ENCODE assay signal across 29 mouse cellular contexts in genomic region chr6:115615983-115616382, GRCm38 (mm10). TPM values are rescaled to one million over a fixed set of nuclear protein-coding genes. Genes with fewer than 3 reads are reported as not detected.
DNase-seq lines count a peak whose midpoint lies in the region; ATAC-seq and TF ChIP-seq lines count a peak whose summit lies in the region.
"Had no signal": no experiment of that assay in that cellular context is flagged by ENCODE, and none has a peak within 500 bp of the region (broad histone marks: within the 10 kb centered on the region; RNA-seq: fewer than 3 reads in every experiment).

No protein-coding gene starts in this region.

- H3K27ac ChIP-seq in hindbrain, postnatal 0 days, result no peak overlapping the region
- no peak overlapping the region for H3K27ac ChIP-seq in hindbrain, embryonic 11.5 days (ENCODE audit: low read depth, low read length)
- no peak overlapping the region for H3K27ac ChIP-seq in lung, postnatal 0 days (ENCODE audit: low read length)
- H3K27ac ChIP-seq in olfactory bulb, adult 2 months (ENCODE audit: insufficient read depth, low read depth, low read length), result peak overlapping the region; percentile 22
- no peak overlapping the region for H3K27ac ChIP-seq in forebrain, embryonic 11.5 days (ENCODE audit: low read depth, low read length)
- H3K27ac ChIP-seq: hindbrain, embryonic 13.5 days; kidney, embryonic 15.5 days; liver, embryonic 13.5 days; neural tube, embryonic 15.5 days had no signal

- H3K9me3 ChIP-seq in hindbrain, postnatal 0 days (ENCODE audit: low read length), result no peaks in the 10 kb centered on the region
- H3K9me3 ChIP-seq in hindbrain, embryonic 11.5 days (ENCODE audit: control insufficient read depth, low read length), result no peaks in the 10 kb centered on the region
- no peaks in the 10 kb centered on the region for H3K9me3 ChIP-seq in lung, postnatal 0 days (ENCODE audit: low read length)
- no peaks in the 10 kb centered on the region for H3K9me3 ChIP-seq in forebrain, embryonic 11.5 days (ENCODE audit: control insufficient read depth, low read length)
- H3K9me3 ChIP-seq: G1E; hindbrain, embryonic 13.5 days; kidney, embryonic 15.5 days; liver, embryonic 13.5 days; neural tube, embryonic 15.5 days had no signal

- no peaks in the 10 kb centered on the region for H3K4me1 ChIP-seq in hindbrain, postnatal 0 days (ENCODE audit: insufficient read depth, low read length)
- no peaks in the 10 kb centered on the region for H3K4me1 ChIP-seq in hindbrain, embryonic 11.5 days (replicated peaks; ENCODE audit: control insufficient read depth, insufficient read depth, low read length)
- H3K4me1 ChIP-seq in lung, postnatal 0 days (ENCODE audit: insufficient read depth, low read depth, low read length), result no peaks in the 10 kb centered on the region
- peaks cover 7% of the 10 kb centered on the region for H3K4me1 ChIP-seq in olfactory bulb, adult 2 months (ENCODE audit: control insufficient read depth, insufficient read depth, low read length)
- no peaks in the 10 kb centered on the region for H3K4me1 ChIP-seq in forebrain, embryonic 11.5 days (replicated peaks; ENCODE audit: control insufficient read depth, insufficient read depth, low read length)
- H3K4me1 ChIP-seq: hindbrain, embryonic 13.5 days; kidney, embryonic 15.5 days; liver, embryonic 13.5 days; neural tube, embryonic 15.5 days had no signal

- H3K9ac ChIP-seq in hindbrain, postnatal 0 days (replicated peaks; ENCODE audit: low read length), result no peak overlapping the region
- H3K9ac ChIP-seq in hindbrain, embryonic 11.5 days (ENCODE audit: low read depth, low read length), result no peak overlapping the region
- no peak overlapping the region for H3K9ac ChIP-seq in lung, postnatal 0 days (replicated peaks; ENCODE audit: low read depth)
- H3K9ac ChIP-seq in forebrain, embryonic 11.5 days (ENCODE audit: low read length), result no peak overlapping the region
- H3K9ac ChIP-seq: hindbrain, embryonic 13.5 days; kidney, embryonic 15.5 days; liver, embryonic 13.5 days; neural tube, embryonic 15.5 days had no signal

- TF ChIP-seq CTCF in hindbrain, postnatal 0 days (IDR thresholded peaks at IDR 0.05; ENCODE audit: low read depth), result 0 out of 2 replicates have a peak, but pooled peaks have one; percentile 8
- TF ChIP-seq CTCF in lung, postnatal 0 days (IDR thresholded peaks at IDR 0.05), result peak; percentile 19
- TF ChIP-seq CTCF in olfactory bulb, adult 2 months (IDR thresholded peaks at IDR 0.05; ENCODE audit: insufficient read depth, low read depth, low read length), result no peak

- no peak overlapping the region for H3K4me3 ChIP-seq in hindbrain, postnatal 0 days (ENCODE audit: low read length)
- no peak overlapping the region for H3K4me3 ChIP-seq in hindbrain, embryonic 11.5 days (ENCODE audit: low read depth, low read length)
- H3K4me3 ChIP-seq in lung, postnatal 0 days (ENCODE audit: low read depth, low read length), result no peak overlapping the region
- H3K4me3 ChIP-seq in olfactory bulb, adult 2 months (ENCODE audit: insufficient read depth, low read depth, low read length), result no peak overlapping the region
- H3K4me3 ChIP-seq in forebrain, embryonic 11.5 days (ENCODE audit: low read depth, low read length), result no peak overlapping the region
- H3K4me3 ChIP-seq: hindbrain, embryonic 13.5 days; kidney, embryonic 15.5 days; liver, embryonic 13.5 days; neural tube, embryonic 15.5 days had no signal

- no peak for TF ChIP-seq EP300 in lung, postnatal 0 days (IDR thresholded peaks at IDR 0.05)

- 83% methylated on average over 3 of the region's 3 CpGs for WGBS in hindbrain, postnatal 0 days
- 92% methylated on average over 3 of the region's 3 CpGs for WGBS in hindbrain, embryonic 11.5 days
- 72% methylated on average over 3 of the region's 3 CpGs for WGBS in lung, postnatal 0 days
- 76% methylated on average over 3 of the region's 3 CpGs for WGBS in olfactory bulb, adult 2 months
- 90% methylated on average over 3 of the region's 3 CpGs for WGBS in forebrain, embryonic 11.5 days

- H3K4me2 ChIP-seq in hindbrain, postnatal 0 days (ENCODE audit: low read depth, low read length), result no peak overlapping the region
- no peak overlapping the region for H3K4me2 ChIP-seq in hindbrain, embryonic 11.5 days (replicated peaks; ENCODE audit: low read depth, low read length)
- H3K4me2 ChIP-seq in lung, postnatal 0 days (replicated peaks; ENCODE audit: low read depth, low read length), result no peak overlapping the region
- H3K4me2 ChIP-seq in forebrain, embryonic 11.5 days (ENCODE audit: low read depth, low read length, severe bottlenecking), result no peak overlapping the region
- H3K4me2 ChIP-seq: heart, embryonic 11.5 days; hindbrain, embryonic 13.5 days; kidney, embryonic 15.5 days; liver, embryonic 13.5 days; neural tube, embryonic 15.5 days had no signal

- TF ChIP-seq POLR2A in olfactory bulb, adult 2 months (IDR thresholded peaks at IDR 0.05; ENCODE audit: insufficient read depth, low read depth, low read length), result no peak

- no peaks in the 10 kb centered on the region for H3K27me3 ChIP-seq in hindbrain, postnatal 0 days (ENCODE audit: insufficient read depth, low read length)
- H3K27me3 ChIP-seq in hindbrain, embryonic 11.5 days (ENCODE audit: control insufficient read depth, insufficient read depth, low read length), result no peaks in the 10 kb centered on the region
- no peaks in the 10 kb centered on the region for H3K27me3 ChIP-seq in lung, postnatal 0 days (replicated peaks; ENCODE audit: insufficient read depth, low read length)
- H3K27me3 ChIP-seq in forebrain, embryonic 11.5 days (ENCODE audit: control insufficient read depth, insufficient read depth, low read length), result no peaks in the 10 kb centered on the region
- H3K27me3 ChIP-seq: hindbrain, embryonic 13.5 days; kidney, embryonic 15.5 days; liver, embryonic 13.5 days; neural tube, embryonic 15.5 days had no signal

- ATAC-seq in hindbrain, postnatal 0 days, result no peak
- ATAC-seq in hindbrain, embryonic 11.5 days (ENCODE audit: low FRiP score), result no peak
- no peak for ATAC-seq in lung, postnatal 0 days
- no peak for ATAC-seq in forebrain, embryonic 11.5 days (replicated peaks; ENCODE audit: low FRiP score)
- ATAC-seq: forebrain, embryonic 14.5 days had no signal

- no peak for DNase-seq in hindbrain, postnatal 0 days (ENCODE audit: low spot score)
- DNase-seq in hindbrain, embryonic 11.5 days (ENCODE audit: low spot score), result no peak
- DNase-seq in lung, postnatal 0 days (ENCODE audit: low spot score), result no peak
- DNase-seq in lung, postnatal 36 days, result no peak
- DNase-seq in MN1 (ENCODE audit: low spot score), result peak; percentile 36
- DNase-seq in neural tube, embryonic 10.5 days (ENCODE audit: extremely low spot score, low spot score), result no peak
- no peak for DNase-seq in forebrain, embryonic 11.5 days (ENCODE audit: low spot score)
- DNase-seq: adrenal gland, adult 2 months; cerebellum, adult 2 months; cerebellum, postnatal 14 days; gastrocnemius, postnatal 25 days; heart, adult 11 months; heart, postnatal 36 days; kidney, adult 18-20 months; kidney, postnatal 36 days; layer of hippocampus, postnatal 36 days; left cerebral cortex, postnatal 4 days; liver, embryonic 13.5 days; lung, adult 2 months; spleen, adult 18-20 months; thymus, adult 18-20 months; thymus, postnatal 36 days had no signal

- H3K36me3 ChIP-seq in hindbrain, postnatal 0 days (ENCODE audit: insufficient read depth, low read length), result peaks cover 86% of the 10 kb centered on the region
- H3K36me3 ChIP-seq in hindbrain, embryonic 11.5 days (ENCODE audit: control insufficient read depth, insufficient read depth, low read length), result peaks cover 24% of the 10 kb centered on the region
- peaks cover 55% of the 10 kb centered on the region for H3K36me3 ChIP-seq in lung, postnatal 0 days (ENCODE audit: insufficient read depth, low read length)
- peaks cover 32% of the 10 kb centered on the region for H3K36me3 ChIP-seq in forebrain, embryonic 11.5 days (ENCODE audit: control insufficient read depth, insufficient read depth, low read length)

RNA-seq across cellular contexts. Expression of gene Mkrn2, which starts 14.3 kb away (rescaled TPM):
- 25.2 and 29.4 TPM in 2 replicates for total RNA-seq in hindbrain, postnatal 0 days (2014; rRNA removed)
- polyA plus RNA-seq in hindbrain, postnatal 0 days (2015; fragmentation: Nextera tagmentation; extraction: Ambion mirVana), result 37.4 and 40.6 TPM in 2 replicates
- polyA plus RNA-seq in hindbrain, embryonic 11.5 days (2014; fragmentation: Nextera tagmentation; extraction: Ambion mirVana), result 19.6 and 28.6 TPM in 2 replicates
- polyA plus RNA-seq in lung, postnatal 0 days (2015; fragmentation: Nextera tagmentation; extraction: Ambion mirVana), result 18.8 and 21.3 TPM in 2 replicates
- polyA plus RNA-seq in olfactory bulb, adult 2 months (2012; ENCODE audit: insufficient read depth, insufficient read length, low replicate concordance, missing spikeins), result not detected in 2 replicates
- polyA plus RNA-seq in forebrain, embryonic 11.5 days (2014; fragmentation: Nextera tagmentation; extraction: Ambion mirVana), result 23.4 and 26.2 TPM in 2 replicates

RNA-seq across cellular contexts. Expression of gene Mkrn2os, which starts 23.6 kb away (rescaled TPM):
- total RNA-seq in hindbrain, postnatal 0 days (2014; rRNA removed), result not detected in 2 replicates
- 0.32 and 0.39 TPM in 2 replicates for polyA plus RNA-seq in hindbrain, postnatal 0 days (2015; fragmentation: Nextera tagmentation; extraction: Ambion mirVana)
- polyA plus RNA-seq in hindbrain, embryonic 11.5 days (2014; fragmentation: Nextera tagmentation; extraction: Ambion mirVana), result 0.11 and 0.18 TPM in 2 replicates
- polyA plus RNA-seq in lung, postnatal 0 days (2015; fragmentation: Nextera tagmentation; extraction: Ambion mirVana), result 0.46 and 0.58 TPM in 2 replicates
- polyA plus RNA-seq in olfactory bulb, adult 2 months (2012; ENCODE audit: insufficient read depth, insufficient read length, low replicate concordance, missing spikeins), result not detected in 2 replicates
- polyA plus RNA-seq in forebrain, embryonic 11.5 days (2014; fragmentation: Nextera tagmentation; extraction: Ambion mirVana), result 0.29 TPM in 1 of 2 replicates, not detected in the other
- total RNA-seq: adrenal gland, adult 2 months; G1E; layer of hippocampus, postnatal 36 days; left cerebral cortex, postnatal 4 days had no signal
- polyA plus RNA-seq: G1E; lung, adult 2 months had no signal

Comparison
In these comparisons a context has a peak if more than half of its experiments do, and no peak if none do; other contexts are left out.
1. RNA of gene Mkrn2, which starts 14.3 kb away (polyA plus RNA-seq): 37.4 to 40.6 TPM in hindbrain, postnatal 0 days, 23.4 to 26.2 TPM in forebrain, embryonic 11.5 days, 19.6 to 28.6 TPM in hindbrain, embryonic 11.5 days and 18.8 to 21.3 TPM in lung, postnatal 0 days; not detected in olfactory bulb, adult 2 months; every median in the first group is over 10 times any median in the second.